Mouse (Mus musculus) activated CD4-positive, CD25-positive, alpha-beta regulatory T cell, adult 9 weeks (primary cell): ENCODE data around the gene Mterf1a. TPM values are rescaled to one million over a fixed set of nuclear protein-coding genes. Genes with fewer than 3 reads are reported as not detected.

ENCODE experiments used
- polyA plus RNA-seq: library from polyadenylated mRNA; unstranded; fragments of 100-300 nt; shearing (Covaris generic); gene quantifications from one replicate; pipeline ENCODE4 v1.2.1, GENCODE M21; 2017

Gene Mterf1a
- polyA plus RNA-seq, result 28.1 TPM

DNA sequence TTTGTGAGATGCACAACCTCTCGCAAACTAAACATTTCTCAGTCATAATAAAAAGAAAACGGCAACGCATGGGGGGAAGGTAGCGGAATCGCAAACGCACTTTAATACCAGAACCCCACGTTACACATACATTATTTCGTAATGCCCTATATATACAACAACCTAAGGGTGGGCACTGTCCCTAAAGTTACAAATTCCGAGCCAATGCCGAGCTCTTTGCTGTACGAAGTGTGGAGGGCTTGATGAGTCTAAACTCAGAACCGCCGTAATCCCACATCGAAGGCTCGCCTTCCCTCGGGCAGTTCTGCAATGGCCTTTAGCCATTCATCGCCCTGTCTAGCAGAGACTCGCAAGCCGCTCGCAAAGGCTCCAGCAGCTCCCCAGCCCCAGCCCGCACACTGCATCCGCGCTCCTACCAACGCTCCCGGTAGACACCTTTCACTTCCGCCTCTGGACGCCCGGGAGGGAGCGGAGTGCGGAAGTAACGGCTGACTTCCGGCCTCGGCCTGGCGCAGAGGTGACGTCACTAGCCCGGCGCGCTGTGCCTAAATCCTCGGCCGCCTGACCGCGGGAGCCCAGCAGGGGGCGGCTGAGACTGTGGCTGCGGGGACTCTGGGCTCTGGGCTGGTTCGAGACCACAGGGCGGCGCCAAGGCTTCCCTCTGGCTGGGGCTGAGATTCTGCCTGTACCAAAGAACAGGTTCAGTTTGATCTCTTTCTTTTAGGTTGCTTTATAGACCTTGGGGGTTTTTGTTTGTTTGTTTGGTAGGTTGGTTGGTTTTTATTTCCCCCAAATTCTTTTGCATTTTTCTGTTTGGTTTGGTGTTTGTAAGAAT, at the start of gene Mterf1a:
Mterf1a (minus strand) TSS at position 475 of the 835 bp plus-strand sequence.

DNA sequence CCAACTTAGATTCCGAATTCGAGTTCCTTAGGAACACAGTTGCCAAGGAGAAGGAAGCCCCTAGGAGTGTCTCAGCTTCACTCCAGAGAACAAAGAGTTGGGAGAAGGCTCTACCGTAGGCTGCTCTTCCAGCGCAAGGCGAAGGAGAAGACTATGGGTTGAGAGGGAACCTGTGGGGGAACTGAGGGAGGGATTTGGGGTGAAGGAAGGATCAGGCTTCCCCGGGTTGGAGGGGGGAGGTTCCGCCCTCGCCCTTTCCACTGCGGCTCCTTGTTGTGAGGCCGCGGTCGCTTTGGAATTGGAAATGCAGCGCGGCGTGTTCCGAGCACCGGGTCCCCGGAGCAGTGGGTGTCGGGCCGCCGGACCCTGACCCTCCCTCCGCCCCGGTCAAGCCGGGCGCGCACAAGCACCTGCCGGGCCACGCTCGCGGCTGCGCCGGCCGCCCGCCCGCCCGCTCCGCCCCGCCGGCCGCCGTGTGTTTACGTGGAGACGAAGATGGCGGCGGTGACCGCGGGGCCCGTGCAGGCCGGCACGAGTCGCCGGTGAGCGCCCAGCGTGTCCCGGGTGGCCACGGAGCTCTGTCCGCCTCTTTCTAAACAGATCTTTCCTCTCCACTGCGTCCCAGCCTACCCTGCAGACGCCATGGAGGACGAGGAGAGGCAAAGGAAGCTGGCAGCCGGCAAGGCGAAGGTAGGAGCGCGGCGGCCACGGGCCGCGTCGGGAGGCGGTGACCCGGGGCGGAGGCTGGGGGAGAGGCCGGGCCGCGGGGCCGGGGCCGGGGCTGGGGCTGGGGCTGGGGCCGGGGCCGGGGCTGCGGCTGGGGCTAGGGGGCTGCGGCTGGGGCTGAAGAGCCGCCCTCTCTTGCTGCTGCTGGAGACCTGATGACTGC, 34.3 kb upstream of the Mterf1a start, which contains the start of gene Akap9:
Akap9 (plus strand) TSS at position 254 of the 889 bp plus-strand sequence.

DNA sequence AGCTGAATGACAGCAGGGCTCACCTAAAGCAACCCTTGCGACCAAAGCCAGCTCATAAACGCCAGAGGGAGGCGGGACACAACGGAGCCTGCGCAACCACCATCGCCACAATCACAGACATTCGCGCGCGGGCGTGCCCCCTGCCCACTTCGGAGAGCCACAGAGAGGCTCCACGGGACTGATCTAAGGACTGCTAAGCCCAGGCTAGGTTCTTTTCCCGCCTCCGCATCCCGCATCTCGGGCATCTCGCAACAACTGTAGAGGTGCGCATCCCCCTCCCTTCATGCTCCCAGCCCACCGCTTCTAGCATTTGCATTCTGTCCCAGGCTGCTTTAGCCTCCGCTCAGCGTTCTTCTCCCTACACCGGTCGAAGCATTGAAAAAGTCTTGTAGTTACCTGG, 48.7 kb downstream of the Mterf1a start, which contains the start of gene Lrrd1:
Lrrd1 (plus strand) TSS at position 148 of the 400 bp plus-strand sequence.

Other genes starting within 250 kb of the Mterf1a start
- not detected for gene Tmbim7, start 242.8 kb downstream of the Mterf1a start, polyA plus RNA-seq
- gene Gatad1, start 236.7 kb downstream of the Mterf1a start, polyA plus RNA-seq, result 9.3 TPM
- gene Ankib1, start 91.0 kb downstream of the Mterf1a start, polyA plus RNA-seq, result 10.2 TPM
- gene Krit1, start 90.7 kb downstream of the Mterf1a start, polyA plus RNA-seq, result 97.4 TPM
- gene Lrrd1, start 48.8 kb downstream of the Mterf1a start, polyA plus RNA-seq, result 0.43 TPM
- 175 TPM for gene Akap9, start 34.1 kb upstream of the Mterf1a start, polyA plus RNA-seq
- 56.5 TPM for gene Cyp51, start 210.8 kb upstream of the Mterf1a start, polyA plus RNA-seq